Mouse (Mus musculus) lung, embryonic 16.5 days (tissue): Measurements from ENCODE around the gene Mybl2. TPM values are rescaled to one million over a fixed set of nuclear protein-coding genes. Genes with fewer than 3 reads are reported as not detected.
A peak's percentile ranks its signal among the peaks of the same experiment; 100 is the strongest.

ENCODE experiments used
- ATAC-seq: fragments of 200-750 bp; cut with Nextera tagmentation; 2 replicates; pipeline ENCODE4 v1.8.0; 2017; ENCODE audit warnings: low read depth, mild to moderate bottlenecking, moderate library complexity
- H3K27ac ChIP-seq: fragments of 300-500 bp; sonication (generic); 2 replicates; pipeline ENCODE4 v1.5.1; 2014; ENCODE audit warnings: mild to moderate bottlenecking, control low read depth, low read length
- H3K27me3 ChIP-seq: fragments of 300-500 bp; sonication (generic); 2 replicates; pipeline ENCODE4 v1.6.1; 2014; ENCODE audit warnings: low read depth, low read length, mixed read lengths; ENCODE audit not compliant: control insufficient read depth, insufficient read depth
- H3K36me3 ChIP-seq: fragments of 300-500 bp; sonication (generic); 2 replicates; pipeline ENCODE4 v1.6.1; 2014; ENCODE audit warnings: low read length; ENCODE audit not compliant: control insufficient read depth, insufficient read depth
- H3K4me1 ChIP-seq: fragments of 300-500 bp; sonication (generic); replicated peaks from 2 replicates; pipeline ENCODE4 v1.6.1; 2014; ENCODE audit warnings: low read length, mixed read lengths; ENCODE audit not compliant: control insufficient read depth, insufficient read depth
- H3K4me2 ChIP-seq: fragments of 300-500 bp; sonication (generic); 2 replicates; pipeline ENCODE4 v1.6.1; 2014; ENCODE audit warnings: low read depth, low read length, control low read depth
- H3K4me3 ChIP-seq: fragments of 300-500 bp; sonication (generic); 2 replicates; pipeline ENCODE4 v1.5.1; 2014; ENCODE audit warnings: mild to moderate bottlenecking, low read length, control low read depth
- H3K9ac ChIP-seq: fragments of 300-500 bp; sonication (generic); 2 replicates; pipeline ENCODE4 v1.6.1; 2014; ENCODE audit warnings: low read length, control low read depth
- H3K9me3 ChIP-seq: fragments of 300-500 bp; sonication (generic); 2 replicates; pipeline ENCODE4 v1.6.1; 2016; ENCODE audit warnings: low read length; ENCODE audit not compliant: control insufficient read depth
- WGBS: fragments of 180-500 bp; shearing (Covaris S2); extraction: QIAGEN DNeasy Blood & Tissue Kit; methylation state at CpG from one replicate; pipeline ENCODE4 v1.1.7; 2014; 5-methylcytosine and 5-hydroxymethylcytosine counted together
- polyA plus RNA-seq: library from polyadenylated mRNA; unstranded; fragments of >200 nt; fragmentation: Nextera tagmentation; extraction: Ambion mirVana; gene quantifications from 2 replicates; pipeline ENCODE4 v1.2.1, GENCODE M21; 2015

The Mybl2 gene
- 23.4 and 25.6 TPM in 2 replicates for polyA plus RNA-seq

GRCm38 (mm10) chr2:163054335-163054840 is at the start of gene Mybl2:
Gene Mybl2, plus strand, starts transcription at chr2:163054687.
- no peaks in the 10 kb centered on the region for H3K36me3 ChIP-seq
- H3K4me3 ChIP-seq = peak within 1 kb of the TSS; percentile 82
- H3K27ac ChIP-seq = no peak within 1 kb of the TSS
- peak; percentile 100 for ATAC-seq
- no peaks in the 10 kb centered on the region for H3K27me3 ChIP-seq
- peak within 1 kb of the TSS; percentile 99 for H3K4me2 ChIP-seq
- H3K4me1 ChIP-seq = peaks cover 24% of the 10 kb centered on the region
- no peaks in the 10 kb centered on the region for H3K9me3 ChIP-seq
- under 1% methylated on average over 47 of the region's 48 CpGs for WGBS
- H3K9ac ChIP-seq = peak within 1 kb of the TSS; percentile 79

- WGBS = 62% methylated on average over 4 of the region's 4 CpGs
- Histone ChIP-seq H3K36me3 (no peaks in the 10 kb centered on the region), H3K9me3 (no peaks in the 10 kb centered on the region), H3K4me2 (no peak overlapping the region), H3K27me3 (no peaks in the 10 kb centered on the region), H3K4me1 (no peaks in the 10 kb centered on the region), H3K9ac (no peak overlapping the region), H3K4me3 (no peak overlapping the region), H3K27ac (no peak overlapping the region)
- ATAC-seq = no peak
Observed at GRCm38 (mm10) chr2:163007299-163007698, 47.2 kb upstream of the Mybl2 start.

- under 1% methylated on average over 57 of the region's 57 CpGs for WGBS
Observed at GRCm38 (mm10) chr2:163016916-163017743, 37.4 kb upstream of the Mybl2 start, which contains the start of gene Ift52. Gene Ift52, plus strand, starts transcription at chr2:163017354.

GRCm38 (mm10) chr2:163031289-163031688 is 23.2 kb upstream of the Mybl2 start:
- no peak overlapping the region for H3K27ac ChIP-seq
- H3K36me3 ChIP-seq = peaks cover 31% of the 10 kb centered on the region
- ATAC-seq = no peak
- no peaks in the 10 kb centered on the region for H3K9me3 ChIP-seq
- no peaks in the 10 kb centered on the region for H3K27me3 ChIP-seq
- H3K4me2 ChIP-seq = no peak overlapping the region
- 86% methylated on average over 5 of the region's 5 CpGs for WGBS
- H3K4me1 ChIP-seq = no peaks in the 10 kb centered on the region
- H3K4me3 ChIP-seq = no peak overlapping the region
- H3K9ac ChIP-seq = no peak overlapping the region

More at GRCm38 (mm10) chr2:163016916-163017743, 37.4 kb upstream of the Mybl2 start, which contains the start of gene Ift52:
- H3K27ac ChIP-seq = peak within 1 kb of the TSS; percentile 76
- ATAC-seq = peak; percentile 97
- H3K36me3 ChIP-seq = no peaks in the 10 kb centered on the region
- H3K9me3 ChIP-seq = no peaks in the 10 kb centered on the region
- H3K4me3 ChIP-seq = peak within 1 kb of the TSS; percentile 68
- H3K27me3 ChIP-seq = no peaks in the 10 kb centered on the region
- H3K9ac ChIP-seq = peak within 1 kb of the TSS; percentile 72
- peak within 1 kb of the TSS; percentile 58 for H3K4me2 ChIP-seq
- H3K4me1 ChIP-seq = peaks cover 4% of the 10 kb centered on the region; the same call in 1 of the 2 replicates

GRCm38 (mm10) chr2:163031757-163032156 is 22.7 kb upstream of the Mybl2 start:
- WGBS = 71% methylated on average over 2 of the region's 2 CpGs
- no peak for ATAC-seq
- no peak overlapping the region for H3K4me3 ChIP-seq
- no peaks in the 10 kb centered on the region for H3K4me1 ChIP-seq
- peaks cover 29% of the 10 kb centered on the region for H3K36me3 ChIP-seq
- no peak overlapping the region for H3K27ac ChIP-seq
- H3K9me3 ChIP-seq = no peaks in the 10 kb centered on the region
- no peaks in the 10 kb centered on the region for H3K27me3 ChIP-seq
- no peak overlapping the region for H3K4me2 ChIP-seq
- H3K9ac ChIP-seq = no peak overlapping the region

- no peak overlapping the region for H3K9ac ChIP-seq
- H3K27ac ChIP-seq = no peak overlapping the region
- no peaks in the 10 kb centered on the region for H3K27me3 ChIP-seq
- no peaks in the 10 kb centered on the region for H3K9me3 ChIP-seq
- no peak overlapping the region for H3K4me3 ChIP-seq
- H3K36me3 ChIP-seq = peaks cover 29% of the 10 kb centered on the region
- no peak for ATAC-seq
- no peaks in the 10 kb centered on the region for H3K4me1 ChIP-seq
- no peak overlapping the region for H3K4me2 ChIP-seq
- 46% methylated on average over 4 of the region's 4 CpGs for WGBS
Observed at GRCm38 (mm10) chr2:163032622-163033021, 21.9 kb upstream of the Mybl2 start.

- Histone ChIP-seq H3K4me3 (no peak overlapping the region), H3K9ac (no peak overlapping the region), H3K4me2 (no peak overlapping the region), H3K27me3 (no peaks in the 10 kb centered on the region), H3K36me3 (peaks cover 21% of the 10 kb centered on the region), H3K27ac (no peak overlapping the region), H3K9me3 (no peaks in the 10 kb centered on the region), H3K4me1 (no peaks in the 10 kb centered on the region)
- WGBS = 86% methylated on average over 7 of the region's 7 CpGs
- no peak for ATAC-seq
Observed at GRCm38 (mm10) chr2:163039940-163040339, 14.5 kb upstream of the Mybl2 start.

GRCm38 (mm10) chr2:163048125-163048524 is 6.4 kb upstream of the Mybl2 start:
- H3K9ac ChIP-seq = no peak overlapping the region
- ATAC-seq = peak; percentile 88
- H3K36me3 ChIP-seq = peaks cover 14% of the 10 kb centered on the region
- no peaks in the 10 kb centered on the region for H3K4me1 ChIP-seq
- no peak overlapping the region for H3K27ac ChIP-seq
- under 1% methylated on average over 10 of the region's 10 CpGs for WGBS
- H3K27me3 ChIP-seq = no peaks in the 10 kb centered on the region
- peak overlapping the region; percentile 28 for H3K4me3 ChIP-seq
- H3K4me2 ChIP-seq = peak overlapping the region; percentile 54
- H3K9me3 ChIP-seq = no peaks in the 10 kb centered on the region

GRCm38 (mm10) chr2:163049116-163049515 is 5.4 kb upstream of the Mybl2 start:
- 92% methylated on average over 2 of the region's 2 CpGs for WGBS
- no peak for ATAC-seq
- Histone ChIP-seq H3K36me3 (peaks cover 13% of the 10 kb centered on the region), H3K4me2 (no peak overlapping the region), H3K4me3 (no peak overlapping the region), H3K9me3 (no peaks in the 10 kb centered on the region), H3K4me1 (peaks cover 4% of the 10 kb centered on the region), H3K9ac (no peak overlapping the region), H3K27me3 (no peaks in the 10 kb centered on the region), H3K27ac (no peak overlapping the region)
